Mouse (Mus musculus) right cerebral cortex, postnatal 10 days (tissue): ENCODE data around the gene Catsperg1.

Experiments used
- DNase-seq, 2 experiments: peaks; one replicate each; pipeline ENCODE4 v3.0.0; 2021; ENCODE audit warnings: low spot score in 2 of 2

Catsperg1 gene

DNA sequence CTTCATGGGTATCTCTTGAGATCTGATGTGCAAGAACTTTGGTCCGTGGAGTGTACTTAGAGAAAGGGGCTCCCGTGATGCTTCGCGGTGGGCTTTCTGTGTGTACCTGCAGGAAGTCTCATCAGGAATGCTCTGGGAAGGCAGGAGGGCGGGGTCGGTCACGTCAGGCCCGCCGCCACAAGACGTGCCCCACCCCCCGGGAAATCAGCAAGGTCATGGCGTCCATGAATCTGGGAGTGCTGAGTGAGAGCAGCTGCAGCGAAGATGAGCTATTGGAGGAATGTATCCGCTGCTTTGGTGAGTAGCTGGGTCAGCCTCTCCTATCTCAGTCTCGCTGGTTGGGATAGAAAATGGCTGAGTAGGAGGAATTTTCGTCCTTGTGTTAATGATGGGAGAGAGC is 76.4 kb downstream of the Catsperg1 start:
- DNase-seq, result no peak

DNA sequence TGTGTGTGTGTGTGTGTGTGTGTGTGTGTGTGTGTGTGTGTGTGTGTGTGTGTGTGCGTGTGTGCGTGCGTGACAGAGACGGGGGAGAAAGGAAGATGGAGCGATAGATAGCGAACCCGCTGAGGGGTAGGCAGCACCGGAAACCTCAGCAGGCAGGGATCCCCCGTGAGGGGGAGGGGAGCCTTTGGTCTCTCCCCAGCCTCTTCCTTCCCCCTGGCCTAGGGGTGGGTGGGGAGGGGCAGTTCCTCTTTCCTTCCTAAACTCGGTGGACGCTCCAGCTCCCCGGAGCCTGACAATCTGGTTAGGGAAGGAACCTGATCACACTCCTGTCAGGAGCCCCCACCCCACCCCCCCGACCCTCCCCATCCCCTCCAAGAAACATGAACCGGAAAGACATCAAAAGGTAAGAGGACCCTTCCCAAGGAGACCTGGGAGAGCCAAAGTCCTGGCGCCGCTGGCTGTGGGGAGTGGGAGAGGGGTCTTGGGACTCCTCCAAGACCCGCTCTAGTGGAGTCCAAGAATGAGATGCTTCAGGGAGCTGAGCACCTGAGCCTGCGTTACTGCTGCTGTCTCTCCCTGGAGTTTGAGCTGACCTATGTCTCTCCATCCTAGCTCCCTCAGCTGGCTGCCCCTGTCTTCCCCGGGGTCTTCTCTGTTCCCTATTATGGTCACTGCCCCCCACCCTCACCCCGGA is 79.0 kb downstream of the Catsperg1 start, which contains the start of gene Rasgrp4:
TSS of gene Rasgrp4 (plus strand) at position 159 of the 694 bp plus-strand sequence.
- DNase-seq, result peak; percentile 50 to 58

DNA sequence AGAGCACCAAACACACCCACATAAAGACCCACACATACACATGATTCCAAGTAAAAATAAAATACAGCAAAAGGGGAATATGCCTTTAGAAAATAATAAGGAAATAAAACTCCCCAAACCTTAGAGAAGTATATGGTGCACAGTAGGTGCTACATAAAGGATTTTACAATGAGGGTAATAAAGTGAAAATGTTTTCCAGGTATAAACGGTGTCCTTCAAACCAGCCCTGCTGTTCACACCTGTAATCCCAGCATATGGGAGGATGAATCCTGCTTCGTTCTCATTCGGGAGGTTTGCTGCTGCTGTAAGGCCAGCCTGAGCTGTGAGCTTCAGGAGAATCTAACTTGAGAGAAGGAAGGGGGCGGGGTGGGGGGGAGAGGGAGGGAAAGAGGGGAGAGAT is 79.6 kb downstream of the Catsperg1 start:
- DNase-seq, result no peak
